Mouse (Mus musculus): ENCODE data around the gene Nifk. TPM values are rescaled to one million over a fixed set of nuclear protein-coding genes. Genes with fewer than 3 reads are reported as not detected.

Gene Nifk
- polyA plus RNA-seq, 1 experiment from 2014 or later = 88.0 TPM

GRCm38 (mm10) chr1:118367970-118368369, 46.3 kb downstream of the Nifk start:
- Histone ChIP-seq H3K4me1 (replicated peaks; ENCODE audit: control insufficient read depth, insufficient read depth, low read length) (no peaks in the 10 kb centered on the region), H3K27me3 (ENCODE audit: control insufficient read depth, insufficient read depth, low read length) (no peaks in the 10 kb centered on the region), H3K9me3 (ENCODE audit: control insufficient read depth, low read length) (no peaks in the 10 kb centered on the region), H3K4me3 (ENCODE audit: low read depth, low read length) (no peak overlapping the region), H3K9ac (ENCODE audit: low read depth, low read length) (no peak overlapping the region), H3K4me2 (replicated peaks; ENCODE audit: low read depth, low read length) (no peak overlapping the region), H3K36me3 (ENCODE audit: control insufficient read depth, insufficient read depth, low read length) (no peaks in the 10 kb centered on the region), H3K27ac (ENCODE audit: low read depth, low read length) (no peak overlapping the region)
- DNase-seq (ENCODE audit: low spot score) (no peak), ATAC-seq (ENCODE audit: low FRiP score) (no peak)
- WGBS = 83% methylated on average over 1 of the region's 1 CpGs

GRCm38 (mm10) chr1:118368721-118369461, 47.3 kb downstream of the Nifk start:
- Histone ChIP-seq H3K4me1 (replicated peaks; ENCODE audit: control insufficient read depth, insufficient read depth, low read length) (no peaks in the 10 kb centered on the region), H3K27me3 (ENCODE audit: control insufficient read depth, insufficient read depth, low read length) (no peaks in the 10 kb centered on the region), H3K36me3 (ENCODE audit: control insufficient read depth, insufficient read depth, low read length) (no peaks in the 10 kb centered on the region), H3K9me3 (ENCODE audit: control insufficient read depth, low read length) (no peaks in the 10 kb centered on the region), H3K4me3 (ENCODE audit: low read depth, low read length) (no peak overlapping the region), H3K4me2 (replicated peaks; ENCODE audit: low read depth, low read length) (no peak overlapping the region), H3K27ac (ENCODE audit: low read depth, low read length) (no peak overlapping the region), H3K9ac (ENCODE audit: low read depth, low read length) (no peak overlapping the region)
- ATAC-seq (ENCODE audit: low FRiP score) (no peak), DNase-seq (ENCODE audit: low spot score) (no peak)
- 75% methylated on average over 3 of the region's 3 CpGs for WGBS

- no peaks in the 10 kb centered on the region for H3K9me3 ChIP-seq (ENCODE audit: control insufficient read depth, low read length)
- DNase-seq (ENCODE audit: low spot score) (no peak), ATAC-seq (ENCODE audit: low FRiP score) (no peak)
- H3K4me1 ChIP-seq (replicated peaks; ENCODE audit: control insufficient read depth, insufficient read depth, low read length) = no peaks in the 10 kb centered on the region
- H3K9ac ChIP-seq (ENCODE audit: low read depth, low read length) = no peak overlapping the region
- 77% methylated on average over 5 of the region's 5 CpGs for WGBS
- H3K36me3 ChIP-seq (ENCODE audit: control insufficient read depth, insufficient read depth, low read length) = no peaks in the 10 kb centered on the region
- no peak overlapping the region for H3K27ac ChIP-seq (ENCODE audit: low read depth, low read length)
- H3K4me3 ChIP-seq (ENCODE audit: low read depth, low read length) = no peak overlapping the region
- H3K27me3 ChIP-seq (ENCODE audit: control insufficient read depth, insufficient read depth, low read length) = no peaks in the 10 kb centered on the region
- H3K4me2 ChIP-seq (replicated peaks; ENCODE audit: low read depth, low read length) = no peak overlapping the region
Observed at GRCm38 (mm10) chr1:118377784-118378183, 56.1 kb downstream of the Nifk start.

DNA sequence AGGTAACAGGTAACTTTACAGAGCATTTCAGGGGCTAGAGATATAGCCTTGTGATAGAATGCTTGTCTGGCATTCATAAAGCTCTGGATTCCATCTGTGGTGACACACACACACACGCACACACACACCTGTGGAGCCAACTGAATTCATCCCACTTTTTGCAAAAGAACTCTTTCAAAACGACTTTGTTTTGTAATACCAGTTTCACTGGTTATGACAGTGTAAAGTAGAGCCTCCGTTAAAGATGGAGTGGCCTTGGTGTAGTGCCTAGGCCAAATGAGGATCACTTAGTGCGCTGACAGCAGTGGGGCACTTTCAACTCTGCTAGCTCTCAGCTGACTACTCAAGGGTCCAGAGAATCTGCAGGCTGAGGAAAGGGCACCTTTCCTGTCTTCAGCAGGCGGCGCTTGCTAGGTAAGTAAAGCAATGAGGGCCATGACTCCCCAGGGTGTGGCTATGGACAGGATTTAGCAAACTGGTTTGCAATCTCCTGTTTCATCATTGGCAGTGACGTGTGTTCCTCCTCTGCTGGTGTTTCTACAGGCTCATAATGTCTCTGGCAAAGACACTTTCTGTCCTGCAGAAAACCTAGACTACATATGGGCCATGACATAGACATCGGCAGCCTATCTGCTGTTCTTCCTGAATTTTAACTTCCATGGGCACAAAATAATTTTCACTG, 58.6 kb downstream of the Nifk start:
- H3K9ac ChIP-seq (ENCODE audit: low read depth, low read length) = no peak overlapping the region
- H3K27ac ChIP-seq (ENCODE audit: low read depth, low read length) = no peak overlapping the region
- WGBS = 79% methylated on average over 8 of the region's 8 CpGs
- DNase-seq (ENCODE audit: low spot score) = no peak
- no peak for ATAC-seq (ENCODE audit: low FRiP score)
- H3K4me3 ChIP-seq (ENCODE audit: low read depth, low read length) = no peak overlapping the region
- no peaks in the 10 kb centered on the region for H3K36me3 ChIP-seq (ENCODE audit: control insufficient read depth, insufficient read depth, low read length)
- H3K27me3 ChIP-seq (ENCODE audit: control insufficient read depth, insufficient read depth, low read length) = no peaks in the 10 kb centered on the region
- no peaks in the 10 kb centered on the region for H3K4me1 ChIP-seq (replicated peaks; ENCODE audit: control insufficient read depth, insufficient read depth, low read length)
- no peak overlapping the region for H3K4me2 ChIP-seq (replicated peaks; ENCODE audit: low read depth, low read length)
- no peaks in the 10 kb centered on the region for H3K9me3 ChIP-seq (ENCODE audit: control insufficient read depth, low read length)

Other genes with a start within 250 kb of the Nifk start
- gene Gm29106, start 145.3 kb upstream of the Nifk start, polyA plus RNA-seq (2014; fragmentation: Nextera tagmentation; extraction: Ambion mirVana) = 0.09 and 0.42 TPM in 2 replicates
- gene Tsn, start 10.1 kb upstream of the Nifk start, polyA plus RNA-seq (2014; fragmentation: Nextera tagmentation; extraction: Ambion mirVana) = 439 and 466 TPM in 2 replicates
- 96.0 and 134 TPM in 2 replicates for gene Clasp1, start 67.2 kb downstream of the Nifk start, polyA plus RNA-seq (2014; fragmentation: Nextera tagmentation; extraction: Ambion mirVana)

All from hindbrain, embryonic 11.5 days (tissue).